Mouse (Mus musculus): ENCODE measurements at regions not wholly inside any gene's neighbourhood (a gene's known extent, or its start where the extent isn't known, plus 50 kb on each side); places are given as distances from the start of the nearest gene placed in this dataset.

DNA sequence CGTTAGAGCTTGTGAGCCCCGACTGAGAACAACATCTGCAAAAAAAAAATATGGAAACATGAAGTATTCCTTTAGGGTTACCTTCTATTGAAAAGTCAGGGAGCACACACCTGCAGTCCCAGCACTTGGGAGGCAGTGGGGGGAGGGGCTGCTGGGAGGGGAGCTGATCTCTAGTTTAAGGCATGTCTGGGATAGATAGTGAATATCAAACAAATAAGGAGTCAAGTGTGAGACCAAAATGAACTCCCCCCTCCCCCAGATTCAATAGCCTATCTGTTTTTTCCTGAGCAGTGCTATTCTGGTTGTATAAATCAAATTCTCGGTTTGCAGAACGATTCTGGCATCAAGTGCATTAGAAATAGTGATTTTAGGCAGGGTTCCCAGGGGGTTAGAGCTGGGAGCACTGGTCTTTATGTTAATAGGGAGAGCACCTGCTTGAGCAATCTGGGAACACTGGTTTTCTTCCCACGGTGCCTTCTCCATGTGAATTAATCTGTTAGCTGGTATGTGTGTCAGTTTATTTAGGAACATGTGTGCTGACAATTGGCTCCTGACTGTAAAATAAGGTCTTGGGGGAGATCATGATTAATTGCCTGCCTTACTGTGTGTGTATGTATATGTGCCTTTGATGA is 195.9 kb downstream of the Enc1 start:
- no peak overlapping the region for H3K4me3 ChIP-seq (ENCODE audit: control insufficient read depth in 1 of 2, insufficient read depth in 1 of 2, low read depth in 2 of 2, low read length in 2 of 2)
- H3K4me1 ChIP-seq (ENCODE audit: control insufficient read depth in 1 of 2, insufficient read depth in 2 of 2, low read length in 2 of 2): peaks cover 6 to 23% of the 10 kb centered on the region in 2 experiments
- peaks cover 0 to 16% of the 10 kb centered on the region in 2 experiments; a peak in 2 of 4 replicates for H3K36me3 ChIP-seq (ENCODE audit: control insufficient read depth in 1 of 2, insufficient read depth in 2 of 2, low read length in 2 of 2)
- peaks cover 0 to 1% of the 10 kb centered on the region in 2 experiments; a peak in 1 of 4 replicates for H3K27me3 ChIP-seq (ENCODE audit: control insufficient read depth in 1 of 2, insufficient read depth in 2 of 2, low read length in 2 of 2)
- no peaks in the 10 kb centered on the region for H3K79me2 ChIP-seq (ENCODE audit: control insufficient read depth, insufficient read depth, low read length, poor library complexity)
- no peaks in the 10 kb centered on the region for H3K9me3 ChIP-seq (replicated peaks; ENCODE audit: insufficient read depth, low read length)
- no peak overlapping the region for H3K27ac ChIP-seq (ENCODE audit: control insufficient read depth, low read depth, low read length)
- no peak for DNase-seq (ENCODE audit: low read depth, low spot score)
- no peak overlapping the region for H3K9ac ChIP-seq (ENCODE audit: control insufficient read depth, low read depth, low read length, poor library complexity, severe bottlenecking)
- no peak for TF ChIP-seq POLR2AphosphoS5 (IDR thresholded peaks at IDR 0.05; ENCODE audit: borderline replicate concordance, low read depth, low read length)
- no peak for TF ChIP-seq MAZ (IDR thresholded peaks at IDR 0.05; ENCODE audit: low read depth, low read length)
- no peak for TF ChIP-seq USF1 (IDR thresholded peaks at IDR 0.05; ENCODE audit: low read depth, low read length)
- TF ChIP-seq GABPA (IDR thresholded peaks at IDR 0.05; ENCODE audit: low read depth, low read length): no peak
- no peak for TF ChIP-seq RCOR1 (IDR thresholded peaks at IDR 0.05; ENCODE audit: low read depth, low read length)
- no peak for TF ChIP-seq MXI1 (IDR thresholded peaks at IDR 0.05; ENCODE audit: low read depth, low read length)
- no peak for TF ChIP-seq TAL1 (IDR thresholded peaks at IDR 0.05; ENCODE audit: low read length)
- TF ChIP-seq POLR2AphosphoS2 (IDR thresholded peaks at IDR 0.05; ENCODE audit: low read length): no peak
- TF ChIP-seq BHLHE40 (IDR thresholded peaks at IDR 0.05; ENCODE audit: borderline replicate concordance, low read depth, low read length): no peak
- no peak for TF ChIP-seq JUND (IDR thresholded peaks at IDR 0.05; ENCODE audit: low read depth, low read length)
- TF ChIP-seq TBP (IDR thresholded peaks at IDR 0.05; ENCODE audit: low read depth, low read length): no peak
- no peak for TF ChIP-seq MEF2A (IDR thresholded peaks at IDR 0.05; ENCODE audit: extremely low read depth, insufficient replicate concordance, low read depth, low read length, poor library complexity, severe bottlenecking)
- no peak for TF ChIP-seq MYB (IDR thresholded peaks at IDR 0.05; ENCODE audit: low read depth, low read length)
- no peak for TF ChIP-seq NELFE (IDR thresholded peaks at IDR 0.05; ENCODE audit: low read depth, low read length)
- TF ChIP-seq CHD2 (IDR thresholded peaks at IDR 0.05; ENCODE audit: low read length): no peak
- no peak for TF ChIP-seq CTCF (IDR thresholded peaks at IDR 0.05 in 2 of 3, conservative IDR thresholded peaks at IDR 0.05 in 1 of 3; ENCODE audit: control insufficient read depth in 1 of 3, insufficient read depth in 1 of 3, low read depth in 2 of 3, low read length in 3 of 3, poor library complexity in 1 of 3, severe bottlenecking in 1 of 3)
- no peak for TF ChIP-seq TCF12 (IDR thresholded peaks at IDR 0.05; ENCODE audit: low read depth, low read length)
- TF ChIP-seq SIN3A (IDR thresholded peaks at IDR 0.05; ENCODE audit: low read length): no peak
- no peak for TF ChIP-seq HCFC1 (IDR thresholded peaks at IDR 0.05; ENCODE audit: low read depth, low read length)
- no peak for TF ChIP-seq ETS1 (IDR thresholded peaks at IDR 0.05; ENCODE audit: low read depth, low read length)

Measured in MEL (cell line).